Comparison of ENCODE assay signal across 9 mouse cellular contexts in the genomic region with DNA sequence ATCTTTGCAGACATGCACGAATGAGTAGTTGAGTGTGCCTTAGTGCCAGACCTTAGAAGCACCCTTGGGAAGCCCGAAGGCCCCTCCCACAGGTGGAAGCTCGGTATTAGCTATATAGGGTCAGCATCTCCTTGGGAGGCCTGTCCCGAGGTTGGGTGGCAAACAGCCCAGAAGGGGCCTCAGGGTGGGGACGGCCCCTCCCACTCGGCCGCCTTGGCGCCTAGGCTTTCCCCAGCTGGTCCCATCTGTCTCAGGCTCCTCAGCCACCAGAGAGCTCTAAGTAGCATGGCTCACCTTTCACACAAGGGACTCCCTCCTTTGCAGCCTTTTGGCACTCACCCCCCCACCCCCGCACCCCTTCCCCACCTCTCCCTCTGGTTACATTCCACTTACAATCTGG. TPM values are rescaled to one million over a fixed set of nuclear protein-coding genes. Genes with fewer than 3 reads are reported as not detected.
DNase-seq lines count a peak whose midpoint lies in the region; ATAC-seq and TF ChIP-seq lines count a peak whose summit lies in the region.
"Had no signal": no experiment of that assay in that cellular context is flagged by ENCODE, and none has a peak within 500 bp of the region (broad histone marks: within the 10 kb centered on the region; RNA-seq: fewer than 3 reads in every experiment).

No protein-coding gene starts in this region.

- no peaks in the 10 kb centered on the region for H3K9me3 ChIP-seq in kidney, embryonic 15.5 days (replicated peaks)
- no peaks in the 10 kb centered on the region for H3K9me3 ChIP-seq in embryonic facial prominence, embryonic 11.5 days (replicated peaks; ENCODE audit: control insufficient read depth, low read length)
- H3K9me3 ChIP-seq in limb, embryonic 13.5 days: no peaks in the 10 kb centered on the region

- ATAC-seq in kidney, embryonic 15.5 days (replicated peaks; ENCODE audit: low FRiP score): no peak; the same call in 1 of the 2 replicates
- 0 out of 2 replicates have a peak, but pooled peaks have one; percentile 20 for ATAC-seq in embryonic facial prominence, embryonic 11.5 days (replicated peaks; ENCODE audit: insufficient number of reproducible peaks, low FRiP score, low TSS enrichment, low read depth)
- ATAC-seq in limb, embryonic 13.5 days (ENCODE audit: low FRiP score, low read depth): peak; percentile 70

- no peak overlapping the region for H3K4me3 ChIP-seq in kidney, embryonic 15.5 days (replicated peaks)
- H3K4me3 ChIP-seq in kidney, adult 2 months (ENCODE audit: insufficient read depth, low read depth, low read length): no peak overlapping the region
- H3K4me3 ChIP-seq in embryonic facial prominence, embryonic 11.5 days (ENCODE audit: low read depth, low read length): no peak overlapping the region
- no peak overlapping the region for H3K4me3 ChIP-seq in limb, embryonic 13.5 days

- no peak for TF ChIP-seq CTCF in kidney, adult 2 months (conservative IDR thresholded peaks at IDR 0.05; ENCODE audit: insufficient read depth, insufficient read length, low read depth, low read length)

- 21% methylated on average over 9 of the region's 9 CpGs for WGBS in kidney, embryonic 15.5 days
- 23% methylated on average over 9 of the region's 9 CpGs for WGBS in kidney, adult 2 months
- WGBS in embryonic facial prominence, embryonic 11.5 days: 48% methylated on average over 9 of the region's 9 CpGs
- 20% methylated on average over 9 of the region's 9 CpGs for WGBS in limb, embryonic 13.5 days

- peak overlapping the region; percentile 78; the same call in 1 of the 2 replicates for H3K27ac ChIP-seq in kidney, embryonic 15.5 days
- no peak overlapping the region for H3K27ac ChIP-seq in kidney, adult 2 months (ENCODE audit: insufficient read depth, low read depth, low read length)
- H3K27ac ChIP-seq in embryonic facial prominence, embryonic 11.5 days (replicated peaks; ENCODE audit: low read depth, low read length): no peak overlapping the region; the same call in 1 of the 2 replicates
- H3K27ac ChIP-seq in limb, embryonic 13.5 days: peak overlapping the region; percentile 73; the same call in 1 of the 2 replicates

- H3K9ac ChIP-seq in kidney, embryonic 15.5 days: no peak overlapping the region
- no peak overlapping the region for H3K9ac ChIP-seq in embryonic facial prominence, embryonic 11.5 days (replicated peaks; ENCODE audit: low read length)
- H3K9ac ChIP-seq in limb, embryonic 13.5 days: no peak overlapping the region

- H3K4me1 ChIP-seq in kidney, embryonic 15.5 days: peaks cover 56% of the 10 kb centered on the region
- peaks cover 6% of the 10 kb centered on the region; the same call in 1 of the 2 replicates for H3K4me1 ChIP-seq in kidney, adult 2 months (ENCODE audit: control insufficient read depth, insufficient read depth, low read length)
- peaks cover 18% of the 10 kb centered on the region for H3K4me1 ChIP-seq in embryonic facial prominence, embryonic 11.5 days (ENCODE audit: control insufficient read depth, insufficient read depth, low read length)
- H3K4me1 ChIP-seq in limb, embryonic 13.5 days: peaks cover 49% of the 10 kb centered on the region

- no peaks in the 10 kb centered on the region for H3K27me3 ChIP-seq in kidney, embryonic 15.5 days
- H3K27me3 ChIP-seq in kidney, adult 2 months (replicated peaks; ENCODE audit: control insufficient read depth, insufficient read depth, low read length): no peaks in the 10 kb centered on the region
- H3K27me3 ChIP-seq in embryonic facial prominence, embryonic 11.5 days (ENCODE audit: control insufficient read depth, insufficient read depth, low read length): no peaks in the 10 kb centered on the region
- H3K27me3 ChIP-seq in limb, embryonic 13.5 days: no peaks in the 10 kb centered on the region

- TF ChIP-seq POLR2A in kidney, adult 2 months (IDR thresholded peaks at IDR 0.05; ENCODE audit: low read depth, low read length): no peak

- peak overlapping the region; percentile 14; the same call in 1 of the 2 replicates for H3K4me2 ChIP-seq in kidney, embryonic 15.5 days
- H3K4me2 ChIP-seq in embryonic facial prominence, embryonic 11.5 days (ENCODE audit: low read depth, low read length): no peak overlapping the region; the same call in 1 of the 2 replicates
- peak overlapping the region; percentile 28; the same call in 1 of the 2 replicates for H3K4me2 ChIP-seq in limb, embryonic 13.5 days (replicated peaks)

- no peaks in the 10 kb centered on the region for H3K36me3 ChIP-seq in kidney, embryonic 15.5 days
- no peaks in the 10 kb centered on the region for H3K36me3 ChIP-seq in kidney, adult 2 months (ENCODE audit: control insufficient read depth, insufficient read depth, low read length)
- H3K36me3 ChIP-seq in embryonic facial prominence, embryonic 11.5 days (replicated peaks; ENCODE audit: control insufficient read depth, insufficient read depth, low read depth, low read length): no peaks in the 10 kb centered on the region
- no peaks in the 10 kb centered on the region for H3K36me3 ChIP-seq in limb, embryonic 13.5 days

- no peak for DNase-seq in kidney, adult 2 months
- DNase-seq in embryonic facial prominence, embryonic 11.5 days (ENCODE audit: low spot score): peak; percentile 41
- peak; percentile 58 to 72 for DNase-seq in gastrocnemius, adult 8-10 months (ENCODE audit: low spot score in 2 of 2)
- DNase-seq in left cerebral cortex, adult 9 months (ENCODE audit: low spot score in 2 of 2): no peak
- DNase-seq in ovary, postnatal 10 days (ENCODE audit: low spot score): no peak
- DNase-seq: adrenal gland, postnatal 14 days had no signal

RNA-seq across cellular contexts. Expression of gene Fam92b, which starts 7.1 kb away (rescaled TPM):
- 0.13 TPM in 1 of 2 replicates, not detected in the other for polyA plus RNA-seq in kidney, embryonic 15.5 days (2015; fragmentation: Nextera tagmentation; extraction: Ambion mirVana)
- polyA plus RNA-seq in kidney, adult 2 months (2012; rRNA removed): not detected in 2 replicates
- 1.4 and 1.5 TPM in 2 replicates for polyA plus RNA-seq in embryonic facial prominence, embryonic 11.5 days (2014; fragmentation: Nextera tagmentation; extraction: Ambion mirVana)
- total RNA-seq in gastrocnemius, adult 8-10 months (2022): not detected
- not detected in 2 replicates for polyA plus RNA-seq in limb, embryonic 13.5 days (2015; fragmentation: Nextera tagmentation; extraction: Ambion mirVana)
- total RNA-seq: liver, adult 2 months had no signal
- polyA plus RNA-seq: liver, adult 2 months had no signal

RNA-seq across cellular contexts. Expression of gene Gse1, which starts 43.9 kb away (rescaled TPM):
- 8.3 and 10.0 TPM in 2 replicates for polyA plus RNA-seq in kidney, embryonic 15.5 days (2015; fragmentation: Nextera tagmentation; extraction: Ambion mirVana)
- 14.8 and 15.6 TPM in 2 replicates for polyA plus RNA-seq in kidney, adult 2 months (2012; rRNA removed)
- polyA plus RNA-seq in embryonic facial prominence, embryonic 11.5 days (2014; fragmentation: Nextera tagmentation; extraction: Ambion mirVana): 7.5 and 8.1 TPM in 2 replicates
- total RNA-seq in gastrocnemius, adult 8-10 months (2022): 10 to 100 TPM; 32.6 to 36.2 (median 34.6) TPM
- polyA plus RNA-seq in limb, embryonic 13.5 days (2015; fragmentation: Nextera tagmentation; extraction: Ambion mirVana): 6.9 and 7.1 TPM in 2 replicates

Comparison
In these comparisons a context has a peak if more than half of its experiments do, and no peak if none do; other contexts are left out.
1. H3K27ac ChIP-seq: peak in kidney, embryonic 15.5 days (single experiment) and limb, embryonic 13.5 days (single experiment); none in kidney, adult 2 months (single experiment) and embryonic facial prominence, embryonic 11.5 days (single experiment).
2. DNase-seq: peak in embryonic facial prominence, embryonic 11.5 days (single experiment) and gastrocnemius, adult 8-10 months (2 of 2); none in kidney, adult 2 months (single experiment), left cerebral cortex, adult 9 months (0 of 2) and ovary, postnatal 10 days (single experiment).